In genomic region chr11:95022237-95022992, GRCm38 (mm10) we compare ENCODE assay signal across 17 mouse cellular contexts. TPM values are rescaled to one million over a fixed set of nuclear protein-coding genes. Genes with fewer than 3 reads are reported as not detected.
DNase-seq lines count a peak whose midpoint lies in the region; ATAC-seq and TF ChIP-seq lines count a peak whose summit lies in the region.
"Had no signal": no experiment of that assay in that cellular context is flagged by ENCODE, and none has a peak within 500 bp of the region (broad histone marks: within the 10 kb centered on the region; RNA-seq: fewer than 3 reads in every experiment).

No protein-coding gene starts in this region.

- H3K4me3 ChIP-seq in kidney, postnatal 0 days (replicated peaks; ENCODE audit: low read depth, low read length), result no peak overlapping the region
- H3K4me3 ChIP-seq in E14TG2a.4 (replicated peaks; ENCODE audit: low read length), result no peak overlapping the region
- H3K4me3 ChIP-seq: erythroblast, embryonic 14.5 days; midbrain, embryonic 12.5 days; neural tube, embryonic 12.5 days had no signal

- H3K4me2 ChIP-seq in kidney, postnatal 0 days (ENCODE audit: low read length), result no peak overlapping the region
- H3K4me2 ChIP-seq: midbrain, embryonic 12.5 days; neural tube, embryonic 12.5 days had no signal

- no peak for DNase-seq in kidney, postnatal 0 days (ENCODE audit: low spot score)
- no peak for DNase-seq in kidney, postnatal 10 days
- DNase-seq in 416B (ENCODE audit: low read depth), result peak; percentile 33
- DNase-seq in liver, result peak; percentile 55
- no peak for DNase-seq in right cerebral cortex, postnatal 25 days
- no peak for DNase-seq in right cerebral cortex, postnatal 4 days
- DNase-seq in kidney, adult 9 months, result no peak
- DNase-seq: adrenal gland, postnatal 10 days; cerebellum, adult 11 months; embryo, embryonic 11 days; heart, adult 11 months; heart, postnatal 36 days; right cerebral cortex, adult 18-20 months had no signal

- WGBS in kidney, postnatal 0 days, result 86% methylated on average over 10 of the region's 10 CpGs

- peaks cover 21% of the 10 kb centered on the region; the same call in 1 of the 2 replicates for H3K4me1 ChIP-seq in kidney, postnatal 0 days (replicated peaks; ENCODE audit: insufficient read depth, low read length)
- H3K4me1 ChIP-seq in E14TG2a.4 (replicated peaks; ENCODE audit: low read depth, low read length), result peaks cover 27% of the 10 kb centered on the region
- H3K4me1 ChIP-seq: midbrain, embryonic 12.5 days; neural tube, embryonic 12.5 days had no signal

- ATAC-seq in kidney, postnatal 0 days (replicated peaks; ENCODE audit: low FRiP score, low read depth), result no peak

- H3K9me3 ChIP-seq in kidney, postnatal 0 days (replicated peaks; ENCODE audit: low read length), result no peaks in the 10 kb centered on the region
- no peaks in the 10 kb centered on the region for H3K9me3 ChIP-seq in E14TG2a.4 (ENCODE audit: low read length)
- H3K9me3 ChIP-seq: midbrain, embryonic 12.5 days; neural tube, embryonic 12.5 days had no signal

- no peak overlapping the region for H3K27ac ChIP-seq in kidney, postnatal 0 days
- H3K27ac ChIP-seq: midbrain, embryonic 12.5 days; neural tube, embryonic 12.5 days had no signal

- no peak overlapping the region for H3K9ac ChIP-seq in kidney, postnatal 0 days (ENCODE audit: low read depth, low read length)
- H3K9ac ChIP-seq: midbrain, embryonic 12.5 days; neural tube, embryonic 12.5 days had no signal

- peaks cover 14% of the 10 kb centered on the region; the same call in 1 of the 2 replicates for H3K36me3 ChIP-seq in kidney, postnatal 0 days (ENCODE audit: insufficient read depth, low read length)
- H3K36me3 ChIP-seq in E14TG2a.4 (ENCODE audit: insufficient read depth, low read length), result no peaks in the 10 kb centered on the region

- peak; percentile 56 for TF ChIP-seq CTCF in kidney, postnatal 0 days (IDR thresholded peaks at IDR 0.05; ENCODE audit: low read depth)
- TF ChIP-seq CTCF in E14TG2a.4 (conservative IDR thresholded peaks at IDR 0.05; ENCODE audit: low read length), result peak; percentile 83

- no peaks in the 10 kb centered on the region for H3K27me3 ChIP-seq in kidney, postnatal 0 days (ENCODE audit: insufficient read depth, low read length)
- H3K27me3 ChIP-seq in E14TG2a.4 (ENCODE audit: insufficient read depth, low read length), result peaks cover 74% of the 10 kb centered on the region
- H3K27me3 ChIP-seq: midbrain, embryonic 12.5 days; neural tube, embryonic 12.5 days had no signal

RNA-seq across cellular contexts. Expression of gene Samd14, which starts 12.7 kb away (rescaled TPM):
- 13.1 and 14.5 TPM in 2 replicates for polyA plus RNA-seq in kidney, postnatal 0 days (2015; fragmentation: Nextera tagmentation; extraction: Ambion mirVana)

RNA-seq across cellular contexts. Expression of gene Pdk2, which starts 18.7 kb away (rescaled TPM):
- 94.5 and 94.7 TPM in 2 replicates for polyA plus RNA-seq in kidney, postnatal 0 days (2015; fragmentation: Nextera tagmentation; extraction: Ambion mirVana)

RNA-seq across cellular contexts. Expression of gene Ppp1r9b, which starts 31.6 kb away (rescaled TPM):
- 10.3 and 10.6 TPM in 2 replicates for polyA plus RNA-seq in kidney, postnatal 0 days (2015; fragmentation: Nextera tagmentation; extraction: Ambion mirVana)

RNA-seq across cellular contexts. Expression of gene Sgca, which starts 46.3 kb away (rescaled TPM):
- 0.28 and 0.52 TPM in 2 replicates for polyA plus RNA-seq in kidney, postnatal 0 days (2015; fragmentation: Nextera tagmentation; extraction: Ambion mirVana)
- polyA plus RNA-seq: erythroblast, embryonic 14.5 days; midbrain, embryonic 12.5 days had no signal

RNA-seq across cellular contexts. Expression of gene Itga3, which starts 54.2 kb away (rescaled TPM):
- 24.4 and 26.1 TPM in 2 replicates for polyA plus RNA-seq in kidney, postnatal 0 days (2015; fragmentation: Nextera tagmentation; extraction: Ambion mirVana)

Comparison
In these comparisons a context has a peak if more than half of its experiments do, and no peak if none do; other contexts are left out.
1. DNase-seq: peak in 416B (single experiment) and liver (single experiment); none in kidney, postnatal 0 days (single experiment), kidney, postnatal 10 days (single experiment), right cerebral cortex, postnatal 25 days (single experiment), right cerebral cortex, postnatal 4 days (single experiment) and kidney, adult 9 months (single experiment).